Mouse (Mus musculus): Measurements from ENCODE around the gene Slc50a1. TPM values are rescaled to one million over a fixed set of nuclear protein-coding genes. Genes with fewer than 3 reads are reported as not detected.

The Slc50a1 gene
- total and polyA plus RNA-seq, 3 experiments = 22.5 to 45.9 TPM; not detected in 1

GRCm38 (mm10) chr3:89244982-89245687, 25.2 kb downstream of the Slc50a1 start:
- peaks cover 11 to 12% of the 10 kb centered on the region in 2 experiments; a peak in 3 of 4 replicates for H3K4me1 ChIP-seq (ENCODE audit: control insufficient read depth in 1 of 2, insufficient read depth in 2 of 2, low read length in 2 of 2)
- H3K27me3 ChIP-seq (ENCODE audit: control insufficient read depth in 1 of 2, insufficient read depth in 2 of 2, low read length in 2 of 2) = no peaks in the 10 kb centered on the region
- H3K4me3 ChIP-seq (ENCODE audit: control insufficient read depth in 1 of 2, insufficient read depth in 1 of 2, low read depth in 2 of 2, low read length in 2 of 2) = peak overlapping the region; percentile 84 to 89
- DNase-seq (ENCODE audit: low read depth, low spot score) = no peak
- peaks cover 7 to 11% of the 10 kb centered on the region in 2 experiments; a peak in 3 of 4 replicates for H3K36me3 ChIP-seq (ENCODE audit: control insufficient read depth in 1 of 2, insufficient read depth in 2 of 2, low read length in 2 of 2)
- no peaks in the 10 kb centered on the region for H3K9me3 ChIP-seq (replicated peaks; ENCODE audit: insufficient read depth, low read length)
- peak overlapping the region; percentile 61 for H3K9ac ChIP-seq (ENCODE audit: control insufficient read depth, low read depth, low read length, poor library complexity, severe bottlenecking)
- peaks cover 17% of the 10 kb centered on the region for H3K79me2 ChIP-seq (ENCODE audit: control insufficient read depth, insufficient read depth, low read length, poor library complexity)
- TF ChIP-seq E2F4 (IDR thresholded peaks at IDR 0.05; ENCODE audit: borderline replicate concordance, low read depth, low read length) = no peak
- TF ChIP-seq MXI1 (IDR thresholded peaks at IDR 0.05; ENCODE audit: low read depth, low read length) = no peak
- TF ChIP-seq MAFK (IDR thresholded peaks at IDR 0.05; ENCODE audit: borderline replicate concordance, low read depth, low read length) = no peak
- no peak for TF ChIP-seq GABPA (IDR thresholded peaks at IDR 0.05; ENCODE audit: low read depth, low read length)
- no peak for TF ChIP-seq SMC3 (IDR thresholded peaks at IDR 0.05; ENCODE audit: low read depth, low read length)
- H3K27ac ChIP-seq (ENCODE audit: control insufficient read depth, low read depth, low read length) = no peak overlapping the region

GRCm38 (mm10) chr3:89244158-89244981, 26.0 kb downstream of the Slc50a1 start:
- Histone ChIP-seq H3K79me2 (ENCODE audit: control insufficient read depth, insufficient read depth, low read length, poor library complexity) (peaks cover 17% of the 10 kb centered on the region), H3K27me3 (ENCODE audit: control insufficient read depth in 1 of 2, insufficient read depth in 2 of 2, low read length in 2 of 2) (no peaks in the 10 kb centered on the region), H3K27ac (ENCODE audit: control insufficient read depth, low read depth, low read length) (no peak overlapping the region), H3K9ac (ENCODE audit: control insufficient read depth, low read depth, low read length, poor library complexity, severe bottlenecking) (no peak overlapping the region), H3K4me3 (ENCODE audit: control insufficient read depth in 1 of 2, insufficient read depth in 1 of 2, low read depth in 2 of 2, low read length in 2 of 2) (no peak overlapping the region), H3K9me3 (replicated peaks; ENCODE audit: insufficient read depth, low read length) (no peaks in the 10 kb centered on the region), H3K4me1 (ENCODE audit: control insufficient read depth in 1 of 2, insufficient read depth in 2 of 2, low read length in 2 of 2) (peaks cover 11 to 12% of the 10 kb centered on the region in 2 experiments; a peak in 3 of 4 replicates), H3K36me3 (ENCODE audit: control insufficient read depth in 1 of 2, insufficient read depth in 2 of 2, low read length in 2 of 2) (peaks cover 7 to 11% of the 10 kb centered on the region in 2 experiments; a peak in 3 of 4 replicates)
- TF ChIP-seq NELFE (IDR thresholded peaks at IDR 0.05; ENCODE audit: low read depth, low read length) (no peak), CTCF (IDR thresholded peaks at IDR 0.05 in 2 of 3, conservative IDR thresholded peaks at IDR 0.05 in 1 of 3; ENCODE audit: control insufficient read depth in 1 of 3, insufficient read depth in 1 of 3, low read depth in 2 of 3, low read length in 3 of 3, poor library complexity in 1 of 3, severe bottlenecking in 1 of 3) (no peak), RAD21 (IDR thresholded peaks at IDR 0.05; ENCODE audit: low read depth, low read length) (no peak), POLR2A (IDR thresholded peaks at IDR 0.05; ENCODE audit: control insufficient read depth in 1 of 2, insufficient read depth in 1 of 2, low read depth in 1 of 2, low read length in 2 of 2, poor library complexity in 1 of 2) (no peak), TCF12 (IDR thresholded peaks at IDR 0.05; ENCODE audit: low read depth, low read length) (no peak), USF2 (IDR thresholded peaks at IDR 0.05; ENCODE audit: borderline replicate concordance in 1 of 2, insufficient read depth in 1 of 2, low read depth in 1 of 2, low read length in 2 of 2) (no peak), ZNF384 (IDR thresholded peaks at IDR 0.05; ENCODE audit: low read depth, low read length) (no peak), SIN3A (IDR thresholded peaks at IDR 0.05; ENCODE audit: low read length) (no peak), GATA1 (IDR thresholded peaks at IDR 0.05; ENCODE audit: low read depth, low read length) (no peak), CHD1 (IDR thresholded peaks at IDR 0.05; ENCODE audit: low read depth, low read length) (no peak), MXI1 (IDR thresholded peaks at IDR 0.05; ENCODE audit: low read depth, low read length) (no peak), USF1 (IDR thresholded peaks at IDR 0.05; ENCODE audit: low read depth, low read length) (no peak), SMC3 (IDR thresholded peaks at IDR 0.05; ENCODE audit: low read depth, low read length) (no peak)
- DNase-seq (ENCODE audit: low read depth, low spot score) = no peak

Measured in MEL (cell line).